Mouse (Mus musculus): ENCODE results near the gene Pitpna.

Gene Pitpna

DNA sequence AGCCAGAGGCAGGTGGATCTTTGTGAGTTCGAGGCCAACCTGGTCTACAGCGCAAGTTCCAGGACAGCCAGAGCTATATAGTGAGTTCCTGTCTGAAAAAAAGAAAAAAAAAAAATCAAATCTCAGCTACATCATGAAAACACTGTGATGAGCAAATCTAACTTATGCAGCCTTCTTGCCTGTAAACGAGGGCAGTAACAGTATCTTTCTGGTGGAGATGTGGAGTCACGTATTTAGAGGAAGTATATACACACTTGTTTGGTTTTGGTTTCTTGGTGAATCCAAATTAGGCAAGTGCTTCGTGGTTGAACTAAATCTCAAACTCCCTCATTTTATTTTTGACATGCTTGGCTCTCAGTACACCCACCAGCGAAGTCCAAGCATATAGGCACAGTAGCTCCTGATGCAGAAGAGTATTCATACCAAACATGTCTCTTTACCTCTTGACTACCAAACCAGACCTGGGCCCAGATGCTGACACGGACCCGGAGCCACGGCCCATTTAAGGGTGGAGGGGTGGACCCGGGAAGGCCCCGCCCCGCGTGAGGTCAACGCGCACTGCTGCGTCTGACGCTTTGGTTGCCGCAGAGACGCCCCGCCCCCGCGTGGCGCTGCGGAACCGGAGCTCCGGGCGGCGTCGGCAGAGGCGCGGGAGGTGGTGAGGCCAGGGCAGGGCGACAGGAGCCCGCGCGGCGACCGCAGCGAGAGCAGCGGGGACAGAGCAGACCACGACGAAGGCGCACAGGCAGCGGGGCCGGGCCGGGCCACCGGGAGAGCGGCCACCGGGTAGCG lies at the start of gene Pitpna:
Gene Pitpna (plus strand): TSS at position 605 of the 792 bp plus-strand sequence.
- in situ Hi-C loops (cut with MboI, MseI): no loop called here

DNA sequence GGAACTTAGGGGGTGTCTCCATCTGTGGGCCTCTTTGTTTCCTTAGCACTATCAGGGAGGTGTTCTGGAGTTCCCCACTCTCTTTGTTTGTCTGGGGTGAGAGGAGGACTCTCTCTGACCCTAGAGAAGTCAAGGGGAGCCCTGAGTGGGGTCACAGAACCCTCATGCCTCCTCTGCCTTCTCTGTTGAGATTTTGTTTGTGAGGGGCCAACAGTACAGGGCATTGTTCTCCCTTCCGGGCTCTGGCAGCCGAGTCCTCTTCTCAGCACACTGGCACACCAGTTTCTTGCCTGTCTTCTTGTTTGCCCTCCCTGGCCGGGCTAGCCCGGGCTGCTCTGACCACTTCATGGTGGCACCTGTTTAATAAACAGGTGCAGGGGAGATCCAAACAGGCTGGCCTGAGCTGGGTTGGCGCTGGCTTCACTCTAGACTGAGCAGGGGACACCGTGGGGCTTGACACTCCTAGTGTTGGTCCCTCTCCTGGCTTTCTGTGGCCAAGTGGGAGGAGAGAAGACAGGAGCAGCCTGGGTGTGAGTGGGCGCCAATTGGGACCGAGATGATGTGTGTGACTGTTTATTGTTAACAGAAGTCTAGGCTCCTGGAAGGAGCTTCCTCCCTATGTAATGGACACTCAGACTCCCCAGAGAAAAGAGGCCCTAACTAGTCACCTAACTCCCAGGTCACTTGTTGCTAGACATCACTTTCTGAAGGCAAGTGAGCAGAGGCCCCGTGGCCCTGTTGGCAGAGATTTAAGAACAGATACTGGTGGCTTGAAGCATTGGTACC lies 49.5 kb upstream of the Pitpna start:
- in situ Hi-C loops (cut with MboI, MseI): loop anchor here (10.0 kb wide), 1 partner anchor 196 kb away; the partner anchor contains the start of gene Ywhae

DNA sequence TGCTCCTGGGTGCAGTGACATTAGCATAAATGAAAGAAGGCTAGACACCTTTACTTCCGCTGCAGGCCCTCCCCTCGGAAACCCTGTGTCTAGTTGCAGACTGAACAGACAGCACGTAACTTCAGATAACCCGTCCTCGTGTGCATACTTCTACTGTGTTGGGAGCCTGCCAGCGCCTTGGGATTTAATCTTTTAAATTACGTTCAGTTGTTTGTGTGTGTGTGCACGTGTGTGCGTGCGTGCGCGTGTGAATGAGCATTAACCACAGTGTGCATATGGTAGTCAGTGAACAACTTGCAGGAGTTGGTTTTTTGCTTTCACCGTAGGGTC lies 49.0 kb upstream of the Pitpna start:
- in situ Hi-C loops (cut with MboI, MseI): loop anchor here (10.0 kb wide), 1 partner anchor 196 kb away; the partner anchor contains the start of gene Ywhae

DNA sequence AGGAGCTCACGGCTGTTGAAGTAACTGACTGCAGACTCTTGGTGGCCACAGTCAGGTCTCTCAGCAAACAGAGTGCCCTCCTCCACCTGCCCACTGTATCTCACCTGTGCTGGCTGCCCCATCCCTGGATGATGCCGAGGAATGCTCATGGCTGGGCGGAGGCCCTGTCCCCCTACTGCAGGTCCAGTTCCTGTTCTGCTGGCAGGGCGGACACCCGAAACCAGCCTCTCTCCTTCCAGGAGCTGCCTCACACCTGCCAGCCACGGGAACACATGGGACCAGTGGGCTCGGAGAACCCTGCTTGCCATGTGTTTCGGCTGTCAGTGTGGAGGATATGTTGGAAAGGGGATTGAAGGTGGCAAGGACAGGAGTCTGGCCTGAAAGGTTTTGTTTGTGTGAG lies 47.7 kb upstream of the Pitpna start:
- in situ Hi-C loops (cut with MboI, MseI): no loop called here

DNA sequence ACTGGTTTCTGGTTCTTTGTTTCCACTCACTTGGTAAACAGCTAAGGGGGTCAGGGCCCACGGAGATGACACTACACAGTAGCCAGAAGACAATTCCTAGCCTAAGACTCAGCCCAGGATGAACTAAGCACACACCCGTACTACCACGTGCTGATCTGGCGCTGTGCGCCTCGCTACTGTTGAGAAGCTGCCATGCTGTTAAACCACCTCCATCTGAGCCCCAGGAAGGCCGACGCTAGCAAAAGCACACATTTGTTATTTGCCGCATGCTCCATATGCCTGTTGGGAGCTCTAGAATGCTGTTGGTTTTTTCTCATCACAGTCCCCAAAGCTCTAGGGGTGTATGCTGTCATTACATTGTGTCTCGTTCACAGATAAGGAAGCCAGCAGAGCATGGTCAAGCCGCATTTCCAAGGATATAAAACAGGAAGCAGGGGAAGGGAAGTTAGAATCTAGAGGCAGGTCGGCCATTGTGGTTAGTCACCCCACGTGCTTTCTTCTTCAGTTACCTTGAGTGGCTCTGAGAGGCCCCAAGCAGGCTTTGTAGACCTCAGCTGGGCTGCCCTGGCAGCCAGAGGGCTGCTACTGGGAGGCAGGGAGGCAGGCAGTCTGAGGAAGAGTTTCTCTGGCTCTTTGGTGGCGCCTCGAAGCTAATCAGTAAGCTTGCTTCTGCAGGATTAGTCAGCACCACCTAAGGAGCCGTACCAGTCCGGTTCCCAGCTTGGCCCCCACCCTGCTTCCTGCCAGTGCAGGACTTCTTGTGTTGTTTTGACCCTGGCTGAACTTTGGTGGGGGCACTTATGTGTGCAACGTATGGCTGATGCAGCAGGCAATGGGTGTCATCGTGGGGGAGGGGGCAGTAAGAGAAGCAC lies 47.0 kb upstream of the Pitpna start:
- in situ Hi-C loops (cut with MboI, MseI): no loop called here

DNA sequence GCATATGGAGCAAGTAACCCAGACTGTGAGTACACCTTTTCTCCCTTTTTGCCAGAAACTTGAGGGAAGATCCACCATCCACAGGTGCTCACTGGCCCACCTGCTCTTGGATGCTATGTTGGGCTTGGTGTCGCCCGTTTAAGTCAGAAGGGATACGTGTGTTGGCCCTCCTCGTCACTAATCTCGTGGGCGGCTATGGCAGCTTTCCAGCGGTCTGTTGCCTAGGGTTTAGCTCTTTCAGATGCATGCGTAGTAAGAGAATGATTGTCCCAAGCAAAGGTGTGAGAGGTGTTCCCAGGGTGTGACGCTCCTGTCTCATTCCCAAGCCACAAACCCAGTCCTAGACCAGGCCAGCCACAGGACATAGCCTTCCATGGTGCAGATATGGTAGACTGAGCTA lies 43.2 kb upstream of the Pitpna start:
- in situ Hi-C loops (cut with MboI, MseI): no loop called here

DNA sequence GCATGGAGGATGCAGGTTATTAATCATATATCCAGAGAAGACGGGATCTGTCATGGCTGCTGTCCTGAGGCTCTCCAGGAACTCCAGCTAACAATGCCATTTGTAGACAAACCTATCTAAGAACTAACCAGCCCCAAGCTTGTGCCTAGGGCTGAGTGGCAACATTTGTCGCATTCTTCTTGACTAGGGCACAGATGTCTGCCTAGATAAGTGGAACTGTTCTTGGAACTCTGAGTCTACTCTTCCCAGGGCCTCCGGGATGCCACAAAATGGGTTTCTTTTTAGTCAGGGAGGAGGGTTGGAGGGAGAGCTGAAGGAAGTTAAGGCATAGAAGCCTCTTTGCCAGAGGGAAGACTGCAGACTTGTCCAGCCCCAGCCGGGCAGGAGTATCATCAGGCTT lies 41.8 kb upstream of the Pitpna start:
- in situ Hi-C loops (cut with MboI, MseI): no loop called here

DNA sequence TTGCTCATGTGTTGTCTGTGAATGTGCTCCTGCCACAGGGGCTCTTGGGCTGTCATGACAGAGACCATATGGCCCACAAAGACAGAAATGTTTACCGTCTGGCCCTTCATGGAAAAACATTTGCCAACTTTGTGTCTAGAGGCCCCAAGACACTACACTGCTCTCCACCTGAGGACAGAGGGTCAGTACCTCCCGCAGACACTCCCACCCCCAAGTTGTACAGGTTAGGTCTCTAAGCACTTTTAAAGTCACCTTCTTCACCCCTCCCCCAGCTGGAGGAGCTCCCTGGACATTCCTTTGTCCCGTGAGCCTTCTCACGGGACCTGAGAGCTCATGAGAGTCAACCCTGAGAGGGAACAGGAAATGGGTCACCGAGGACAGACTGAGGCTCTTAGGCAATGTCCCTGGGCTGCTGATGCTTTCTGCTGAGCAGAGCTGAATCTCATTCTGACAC lies 38.2 kb upstream of the Pitpna start:
- in situ Hi-C loops (cut with MboI, MseI): loop anchor here (10.0 kb wide), 1 partner anchor 445 kb away; no protein-coding TSS in a partner anchor

DNA sequence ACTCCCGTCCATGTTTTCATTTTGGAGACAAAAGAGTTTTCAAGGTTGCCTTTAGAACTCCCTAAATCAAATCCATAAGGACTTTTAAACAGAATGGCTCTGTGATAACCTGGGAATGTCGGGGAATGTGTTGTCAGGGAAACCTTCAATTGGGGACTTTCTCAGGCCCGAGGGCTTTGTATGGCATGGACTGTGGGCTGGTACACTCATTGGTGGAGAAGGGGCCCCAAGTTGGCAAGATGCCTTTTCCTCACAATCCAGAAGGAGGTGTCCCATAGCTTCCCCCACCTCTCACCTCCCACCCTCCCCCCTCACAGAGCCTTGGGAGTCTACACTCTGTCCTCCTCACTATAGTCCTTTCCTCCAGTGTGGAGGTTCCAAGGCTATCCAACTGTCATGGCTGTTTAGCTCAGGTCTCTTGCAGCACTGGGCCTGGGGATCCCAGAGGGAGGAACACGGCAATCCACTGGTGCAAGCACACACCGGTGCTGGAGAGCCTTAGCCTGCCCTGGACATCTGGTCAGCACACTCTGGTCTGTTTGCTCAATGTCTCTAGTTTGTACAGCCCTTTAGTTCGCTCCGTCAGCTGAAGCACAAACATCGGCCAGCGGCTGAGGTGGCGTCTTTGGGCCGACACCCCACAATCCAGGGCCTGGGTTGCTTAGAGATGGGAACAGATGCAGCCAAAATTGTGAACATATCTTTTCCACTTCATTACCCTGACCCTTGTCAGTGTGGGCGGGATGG lies 37.5 kb upstream of the Pitpna start:
- in situ Hi-C loops (cut with MboI, MseI): loop anchor here (10.0 kb wide), 1 partner anchor 446 kb away; no protein-coding TSS in a partner anchor

DNA sequence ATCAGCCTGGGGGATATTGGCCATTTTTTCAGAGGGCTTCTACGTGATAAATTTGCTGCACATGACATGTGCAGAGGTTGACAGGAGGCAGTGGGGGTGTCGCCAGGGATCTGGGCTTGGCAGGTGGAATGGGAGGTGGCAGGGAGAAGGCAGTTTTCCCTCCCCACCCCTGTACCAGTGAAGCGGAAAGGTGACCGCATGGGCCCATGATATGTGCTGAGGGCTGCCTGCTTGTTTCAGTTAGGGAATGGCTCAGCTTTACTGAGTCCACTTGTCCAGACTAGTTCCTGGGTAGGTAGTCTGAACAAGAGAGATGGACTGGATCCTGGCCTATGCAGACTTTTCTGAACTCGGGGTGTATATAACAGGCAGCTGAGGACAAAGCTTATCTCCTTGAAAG lies 36.6 kb upstream of the Pitpna start:
- in situ Hi-C loops (cut with MboI, MseI): loop anchor here (10.0 kb wide), 1 partner anchor 447 kb away; no protein-coding TSS in a partner anchor

DNA sequence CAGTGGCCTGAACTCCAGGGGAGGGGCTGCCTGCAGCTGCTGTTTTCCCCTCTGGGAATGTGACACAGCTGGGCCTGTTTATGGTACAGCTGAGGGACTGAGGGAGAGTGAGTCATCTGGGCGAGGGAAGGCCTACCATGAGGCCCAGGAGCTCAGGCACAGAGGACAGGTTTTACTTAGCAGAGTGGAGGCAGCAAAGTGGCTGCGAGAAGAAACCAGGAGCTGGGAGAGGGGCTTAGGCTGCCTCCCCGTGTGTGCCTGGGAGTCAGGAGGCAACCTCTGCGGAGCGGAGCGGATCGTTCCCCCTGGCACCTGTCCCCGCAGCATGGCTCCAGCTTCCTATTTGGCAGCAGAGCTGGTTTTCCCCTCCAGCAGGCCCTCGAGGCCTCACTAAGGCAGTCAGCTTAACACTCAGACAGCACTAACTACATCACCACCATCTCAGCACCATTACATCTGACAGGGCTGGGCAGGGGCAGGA lies 35.9 kb upstream of the Pitpna start:
- in situ Hi-C loops (cut with MboI, MseI): loop anchor here (10.0 kb wide), 1 partner anchor 447 kb away; no protein-coding TSS in a partner anchor

DNA sequence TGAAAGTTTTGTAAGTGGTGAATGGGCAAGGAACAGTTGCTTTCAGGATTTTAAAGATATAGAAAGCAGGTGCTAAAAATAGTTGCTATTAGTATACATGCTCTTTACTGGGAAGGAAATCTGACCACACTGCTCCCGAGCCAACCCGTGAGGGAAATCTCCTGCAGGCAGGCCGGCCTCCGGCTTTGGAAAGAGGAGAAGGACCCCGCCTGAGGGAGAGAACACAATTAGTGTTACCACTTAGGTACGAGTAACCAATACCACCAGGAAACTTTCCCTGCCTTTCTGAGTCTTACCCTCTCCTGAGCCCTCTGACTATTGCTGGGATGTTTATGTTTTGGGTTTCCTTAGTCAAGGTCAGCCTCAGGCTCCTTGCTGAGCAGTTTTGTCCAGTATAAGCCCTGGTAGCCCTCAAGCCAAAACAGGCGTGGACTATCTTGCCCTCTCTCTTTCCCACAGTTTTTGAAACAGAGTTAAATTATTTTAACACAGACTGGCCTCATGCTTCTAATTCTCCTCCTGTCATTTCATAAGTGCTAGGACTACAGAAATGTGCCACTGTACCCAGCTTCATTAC lies 34.9 kb upstream of the Pitpna start:
- in situ Hi-C loops (cut with MboI, MseI): loop anchor here (10.0 kb wide), 1 partner anchor 448 kb away; no protein-coding TSS in a partner anchor

DNA sequence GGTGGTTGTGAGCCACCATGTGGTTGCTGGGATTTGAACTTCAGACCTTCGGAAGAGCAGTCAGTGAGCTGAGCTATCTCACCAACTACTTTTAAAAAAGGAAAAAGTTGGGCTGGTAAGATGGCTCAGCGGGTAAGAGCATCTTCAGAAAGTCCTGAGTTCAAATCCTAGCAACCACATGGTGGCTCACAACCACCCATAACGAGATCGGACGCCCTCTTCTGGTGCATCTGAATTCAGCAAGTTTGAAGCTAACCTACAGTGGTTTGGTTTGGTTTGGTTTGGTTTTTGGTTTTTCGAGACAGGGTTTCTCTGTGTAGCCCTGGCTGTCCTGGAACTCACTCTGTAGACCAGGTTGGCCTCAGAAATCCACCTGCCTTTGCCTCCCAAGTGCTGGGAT lies 31.9 kb upstream of the Pitpna start:
- in situ Hi-C loops (cut with MboI, MseI): loop anchor here (10.0 kb wide), 1 partner anchor 451 kb away; no protein-coding TSS in a partner anchor

DNA sequence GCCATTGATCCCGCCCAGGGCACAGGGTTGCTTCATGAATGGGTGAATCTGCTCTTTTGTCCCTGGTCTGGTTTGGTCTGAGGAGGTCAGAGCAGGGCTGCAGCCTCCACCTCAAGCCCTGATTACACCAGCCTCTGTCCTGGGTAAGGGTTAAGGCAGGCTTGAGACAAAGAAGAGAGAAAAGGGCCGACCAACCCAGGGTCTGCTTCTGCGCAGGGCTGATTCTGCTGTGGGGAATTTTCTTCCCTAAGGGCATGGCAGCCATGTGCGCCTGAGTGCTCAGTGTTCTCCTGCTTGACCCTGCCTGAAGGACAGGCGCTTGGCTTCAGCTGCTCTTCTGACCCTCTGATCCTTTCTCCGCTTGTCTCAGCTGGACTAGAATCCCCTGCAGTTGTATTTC lies 30.8 kb upstream of the Pitpna start:
- in situ Hi-C loops (cut with MboI, MseI): loop anchor here (10.0 kb wide), 1 partner anchor 452 kb away; no protein-coding TSS in a partner anchor

DNA sequence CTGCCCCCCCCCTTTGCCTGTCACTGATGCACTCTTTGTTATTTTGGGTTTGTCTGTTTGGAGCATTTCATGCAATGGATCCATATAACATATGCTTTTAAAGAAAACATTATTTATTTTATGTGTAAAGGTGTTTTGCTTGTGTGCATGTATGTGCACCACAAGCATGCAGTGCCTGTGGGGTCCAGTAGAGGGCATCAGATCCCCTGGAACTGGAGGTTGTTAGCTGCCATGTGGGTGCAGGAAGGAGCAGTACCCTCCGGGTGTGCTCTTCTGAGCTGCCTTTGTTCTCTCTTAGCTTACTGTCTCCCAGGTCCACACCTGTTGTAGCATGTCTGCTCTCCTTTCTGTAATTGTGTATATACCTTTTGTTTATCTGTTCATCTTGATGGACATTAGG lies 29.8 kb upstream of the Pitpna start:
- in situ Hi-C loops (cut with MboI, MseI): loop anchor here (10.0 kb wide), 1 partner anchor 453 kb away; no protein-coding TSS in a partner anchor

DNA sequence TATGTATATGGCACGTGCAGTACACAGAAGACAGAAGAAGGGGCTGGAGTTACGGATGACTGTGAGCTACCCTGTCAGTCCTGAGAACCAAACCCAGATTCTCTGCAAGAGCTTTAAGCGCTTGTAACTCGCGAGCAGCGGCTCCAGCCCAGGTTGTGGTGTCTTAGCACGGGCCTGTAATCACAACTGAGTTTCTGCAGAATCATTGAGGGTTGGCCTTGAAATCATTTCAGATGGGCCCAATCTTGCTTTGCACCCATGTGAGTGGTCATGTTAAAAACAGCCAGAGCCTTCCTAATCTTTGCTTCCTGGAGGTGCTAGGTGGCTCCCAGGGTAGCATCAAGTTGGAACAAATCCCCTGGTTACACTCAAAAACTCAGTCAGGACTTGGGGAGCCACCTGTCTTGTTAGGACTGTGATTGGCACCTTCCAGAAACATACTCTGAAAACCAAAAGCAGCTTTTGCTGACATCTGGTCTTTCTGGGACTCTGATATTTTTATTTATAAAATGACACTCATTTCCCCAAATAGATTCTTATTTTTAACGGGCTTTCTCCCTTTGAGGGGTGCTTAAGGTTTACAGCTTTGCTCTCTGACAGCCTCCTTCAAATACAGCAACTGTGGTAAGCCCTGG lies 27.9 kb upstream of the Pitpna start:
- in situ Hi-C loops (cut with MboI, MseI): loop anchor here (10.0 kb wide), 1 partner anchor 455 kb away; no protein-coding TSS in a partner anchor

DNA sequence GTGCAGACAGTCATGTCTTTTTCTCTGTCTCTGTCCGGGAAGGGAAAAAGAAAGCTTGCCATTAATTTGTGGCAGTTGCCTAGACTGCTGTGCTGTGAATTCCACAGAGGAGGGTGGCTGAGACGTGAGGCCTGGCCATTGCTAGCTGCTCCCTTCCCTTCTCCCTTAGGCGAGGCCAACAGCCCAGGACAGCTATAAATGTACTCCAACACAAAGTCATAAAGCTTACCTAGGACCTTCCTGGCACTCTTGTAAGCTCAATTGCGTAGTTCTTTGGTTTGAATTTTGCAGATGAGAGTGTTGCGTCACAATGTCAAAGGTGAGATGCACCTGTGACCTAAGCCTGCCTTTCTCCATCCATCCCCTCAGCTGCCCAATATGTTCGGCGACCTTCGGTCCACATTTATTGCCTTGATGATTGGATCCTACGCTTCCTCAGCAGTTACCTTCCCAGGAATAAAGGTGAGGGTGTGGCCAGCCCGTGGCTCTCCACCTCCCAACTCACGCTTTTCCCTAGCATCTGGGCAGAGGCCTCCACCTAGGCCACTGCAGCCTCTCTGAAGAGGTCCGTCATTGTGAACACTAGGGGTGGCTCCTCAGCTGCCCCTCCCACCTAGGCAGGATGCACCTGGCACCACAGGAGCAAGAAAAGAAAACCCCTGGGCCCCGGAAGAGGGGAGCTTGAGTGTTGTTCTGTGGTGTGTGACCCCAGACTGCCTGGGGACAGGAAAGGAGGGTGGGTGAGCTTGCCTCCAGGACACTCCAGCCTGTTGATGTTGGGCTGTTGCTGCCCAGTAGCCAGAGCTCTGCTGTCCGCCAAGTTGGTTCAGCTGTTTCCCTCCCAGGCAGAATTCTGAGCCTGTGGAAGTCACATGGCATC lies 27.1 kb upstream of the Pitpna start:
- in situ Hi-C loops (cut with MboI, MseI): no loop called here

DNA sequence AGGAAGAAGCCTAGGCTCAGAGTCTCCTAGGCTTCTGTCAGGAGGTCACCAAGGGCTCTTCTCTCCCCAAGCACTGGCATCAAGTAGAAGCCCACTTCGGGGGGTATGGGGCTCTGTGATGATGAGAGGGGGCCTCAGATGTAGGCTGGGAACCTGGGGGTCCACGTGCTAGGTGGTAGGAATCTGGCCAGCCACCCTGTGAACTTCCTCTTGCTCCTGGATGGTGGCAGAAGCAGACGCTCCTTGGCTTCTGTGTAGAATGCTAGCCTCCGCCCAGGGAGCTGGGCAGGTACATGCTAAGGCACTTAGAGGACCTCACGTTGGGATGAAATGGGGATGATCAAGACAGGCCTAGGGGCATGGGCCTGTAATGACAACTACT lies 26.5 kb upstream of the Pitpna start:
- in situ Hi-C loops (cut with MboI, MseI): no loop called here

DNA sequence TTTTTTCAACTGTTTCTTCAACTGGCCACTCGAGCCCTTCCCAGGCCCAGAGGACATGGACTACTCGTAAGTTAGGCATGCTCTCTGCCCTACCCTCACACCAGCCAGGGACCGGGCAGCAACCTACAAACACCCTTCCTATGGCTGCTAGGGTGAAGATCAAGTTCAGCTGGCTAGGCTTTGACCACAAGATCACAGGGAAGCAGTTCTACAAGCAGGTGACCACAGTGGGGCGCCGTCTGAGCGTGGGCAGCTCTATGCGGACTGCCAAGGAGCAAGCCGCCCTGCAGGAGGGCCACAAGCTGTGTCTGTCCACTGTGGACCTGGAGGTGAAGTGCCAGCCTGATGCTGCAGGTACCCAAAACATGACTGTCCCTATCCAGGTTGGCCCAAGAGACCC lies 25.1 kb upstream of the Pitpna start:
- in situ Hi-C loops (cut with MboI, MseI): no loop called here

All from T-helper 1 cell (primary cell).